Mouse (Mus musculus) kidney, embryonic 15.5 days (tissue): Measurements from ENCODE around the gene Pla2g5. TPM values are rescaled to one million over a fixed set of nuclear protein-coding genes. Genes with fewer than 3 reads are reported as not detected.

Source experiments
- ATAC-seq: fragments of 200-750 bp; cut with Nextera tagmentation; replicated peaks from 2 replicates; pipeline ENCODE4 v1.8.0; 2017; ENCODE audit warnings: moderate TSS enrichment; ENCODE audit not compliant: low FRiP score
- H3K27ac ChIP-seq: fragments of 300-500 bp; sonication (generic); 2 replicates; pipeline ENCODE4 v1.5.1; 2015; ENCODE audit warnings: mild to moderate bottlenecking, inconsistent platforms
- H3K27me3 ChIP-seq: fragments of 300-500 bp; sonication (generic); 2 replicates; pipeline ENCODE4 v1.6.1; 2015; ENCODE audit warnings: inconsistent platforms
- H3K36me3 ChIP-seq: fragments of 300-500 bp; sonication (generic); 2 replicates; pipeline ENCODE4 v1.6.1; 2015; ENCODE audit warnings: inconsistent platforms
- H3K4me1 ChIP-seq: fragments of 300-500 bp; sonication (generic); 2 replicates; pipeline ENCODE4 v1.6.1; 2015; ENCODE audit warnings: inconsistent platforms
- H3K4me2 ChIP-seq: fragments of 300-500 bp; sonication (generic); 2 replicates; pipeline ENCODE4 v1.6.1; 2015; ENCODE audit warnings: moderate library complexity, mild to moderate bottlenecking, inconsistent platforms
- H3K4me3 ChIP-seq: fragments of 300-500 bp; sonication (generic); replicated peaks from 2 replicates; pipeline ENCODE4 v1.5.1; 2015; ENCODE audit warnings: mild to moderate bottlenecking, inconsistent platforms
- H3K9ac ChIP-seq: fragments of 300-500 bp; sonication (generic); 2 replicates; pipeline ENCODE4 v1.6.1; 2015; ENCODE audit warnings: mild to moderate bottlenecking, inconsistent platforms
- H3K9me3 ChIP-seq: fragments of 300-500 bp; sonication (generic); replicated peaks from 2 replicates; pipeline ENCODE4 v1.6.1; 2016; ENCODE audit warnings: inconsistent platforms
- WGBS: fragments of 180-500 bp; shearing (Covaris S2); methylation state at CpG from one replicate; pipeline ENCODE4 v1.1.7; 2015; ENCODE audit warnings: mixed read lengths; 5-methylcytosine and 5-hydroxymethylcytosine counted together
- polyA plus RNA-seq: library from polyadenylated mRNA; unstranded; fragments of >200 nt; fragmentation: Nextera tagmentation; extraction: Ambion mirVana; gene quantifications from 2 replicates; pipeline ENCODE4 v1.2.1, GENCODE M21; 2015

Gene Pla2g5
- polyA plus RNA-seq, 1 experiment from 2014 or later: 0.38 TPM

- Histone ChIP-seq H3K4me1 (peaks cover 10% of the 10 kb centered on the region), H3K4me3 (no peak overlapping the region), H3K36me3 (no peaks in the 10 kb centered on the region), H3K9ac (no peak overlapping the region), H3K27me3 (no peaks in the 10 kb centered on the region), H3K9me3 (peaks cover 5% of the 10 kb centered on the region; the same call in 1 of the 2 replicates), H3K4me2 (no peak overlapping the region), H3K27ac (no peak overlapping the region)
- 23% methylated on average over 9 of the region's 9 CpGs for WGBS
- no peak for ATAC-seq
Observed at GRCm38 (mm10) chr4:138792599-138792998, 70.7 kb downstream of the Pla2g5 start.

DNA sequence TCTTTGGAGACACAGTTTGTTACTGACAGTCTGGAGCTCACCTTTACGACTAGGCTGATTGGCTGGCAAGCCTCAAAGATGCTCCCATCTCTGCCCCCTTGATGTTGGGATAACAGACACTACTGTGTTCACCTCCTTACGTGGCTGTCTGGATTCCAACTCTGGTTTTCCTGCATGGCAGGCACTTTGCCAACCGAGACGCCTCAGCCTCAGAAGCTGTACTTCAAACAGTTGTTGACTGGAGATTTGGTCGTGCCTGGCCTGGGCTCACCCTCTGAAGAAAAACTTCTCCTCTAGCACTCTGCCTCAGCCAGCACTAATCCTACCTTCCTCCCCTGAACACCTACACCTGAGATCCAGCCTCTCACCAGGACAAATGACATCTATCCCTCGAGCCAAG is 71.8 kb downstream of the Pla2g5 start:
- H3K9me3 ChIP-seq: peaks cover 5% of the 10 kb centered on the region; the same call in 1 of the 2 replicates
- H3K27ac ChIP-seq: no peak overlapping the region
- H3K4me3 ChIP-seq: no peak overlapping the region
- WGBS: 67% methylated on average over 6 of the region's 6 CpGs
- H3K27me3 ChIP-seq: no peaks in the 10 kb centered on the region
- no peak overlapping the region for H3K9ac ChIP-seq
- H3K4me2 ChIP-seq: no peak overlapping the region
- H3K4me1 ChIP-seq: peaks cover under 1% of the 10 kb centered on the region; the same call in 1 of the 2 replicates
- no peak for ATAC-seq
- H3K36me3 ChIP-seq: no peaks in the 10 kb centered on the region

GRCm38 (mm10) chr4:138788381-138788780 is 74.9 kb downstream of the Pla2g5 start:
- no peaks in the 10 kb centered on the region for H3K36me3 ChIP-seq
- ATAC-seq: no peak
- WGBS: 73% methylated on average over 4 of the region's 4 CpGs
- no peaks in the 10 kb centered on the region for H3K9me3 ChIP-seq
- H3K27me3 ChIP-seq: peaks cover 4% of the 10 kb centered on the region; the same call in 1 of the 2 replicates
- H3K4me1 ChIP-seq: peaks cover 6% of the 10 kb centered on the region
- H3K4me2 ChIP-seq: no peak overlapping the region
- no peak overlapping the region for H3K27ac ChIP-seq
- no peak overlapping the region for H3K9ac ChIP-seq
- no peak overlapping the region for H3K4me3 ChIP-seq

DNA sequence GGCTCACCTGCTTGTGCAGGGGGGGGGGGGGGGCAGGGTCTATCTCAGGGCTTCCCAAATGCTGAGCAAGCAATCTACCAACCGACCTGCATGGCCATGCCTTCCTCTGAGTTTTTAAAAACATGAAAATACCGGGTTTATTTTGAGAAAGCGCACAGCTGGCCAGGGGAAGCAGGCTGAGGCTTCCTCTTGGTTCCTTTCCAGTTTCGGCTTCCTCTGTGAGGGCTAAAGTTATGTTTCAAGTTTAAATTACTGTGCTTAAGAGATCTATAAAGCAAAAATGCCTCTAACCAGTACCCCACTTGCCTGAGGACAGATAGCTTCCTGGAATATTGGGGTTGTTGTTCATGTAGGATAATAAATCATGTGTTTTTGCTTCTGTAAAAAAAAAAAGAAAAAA is 77.1 kb downstream of the Pla2g5 start:
- no peak for ATAC-seq
- Histone ChIP-seq H3K9ac (no peak overlapping the region), H3K27me3 (peaks cover 4% of the 10 kb centered on the region; the same call in 1 of the 2 replicates), H3K9me3 (no peaks in the 10 kb centered on the region), H3K27ac (0 out of 2 replicates have a peak overlapping the region, but pooled peaks have one; percentile 32), H3K4me3 (no peak overlapping the region), H3K36me3 (no peaks in the 10 kb centered on the region), H3K4me1 (peaks cover 6% of the 10 kb centered on the region), H3K4me2 (no peak overlapping the region)
- 50% methylated on average over 4 of the region's 4 CpGs for WGBS

GRCm38 (mm10) chr4:138785721-138786120 is 77.6 kb downstream of the Pla2g5 start:
- peak overlapping the region; percentile 32; the same call in 1 of the 2 replicates for H3K27ac ChIP-seq
- no peaks in the 10 kb centered on the region for H3K36me3 ChIP-seq
- no peak overlapping the region for H3K9ac ChIP-seq
- ATAC-seq: no peak
- H3K4me1 ChIP-seq: peaks cover 6% of the 10 kb centered on the region
- H3K4me3 ChIP-seq: no peak overlapping the region
- H3K4me2 ChIP-seq: no peak overlapping the region
- WGBS: 49% methylated on average over 4 of the region's 4 CpGs
- no peaks in the 10 kb centered on the region for H3K9me3 ChIP-seq
- peaks cover 4% of the 10 kb centered on the region; the same call in 1 of the 2 replicates for H3K27me3 ChIP-seq

- no peak overlapping the region for H3K9ac ChIP-seq
- no peak for ATAC-seq
- no peaks in the 10 kb centered on the region for H3K9me3 ChIP-seq
- 76% methylated on average over 6 of the region's 6 CpGs for WGBS
- no peak overlapping the region for H3K27ac ChIP-seq
- no peaks in the 10 kb centered on the region for H3K36me3 ChIP-seq
- H3K27me3 ChIP-seq: peaks cover 4% of the 10 kb centered on the region; the same call in 1 of the 2 replicates
- H3K4me3 ChIP-seq: no peak overlapping the region
- no peak overlapping the region for H3K4me2 ChIP-seq
- peaks cover 15% of the 10 kb centered on the region for H3K4me1 ChIP-seq
Observed at GRCm38 (mm10) chr4:138782098-138782497, 81.2 kb downstream of the Pla2g5 start.

GRCm38 (mm10) chr4:138780300-138780699 is 83.0 kb downstream of the Pla2g5 start:
- Histone ChIP-seq H3K4me3 (no peak overlapping the region), H3K4me2 (no peak overlapping the region), H3K27me3 (peaks cover 7% of the 10 kb centered on the region; the same call in 1 of the 2 replicates), H3K27ac (no peak overlapping the region), H3K4me1 (peaks cover 9% of the 10 kb centered on the region; the same call in 1 of the 2 replicates), H3K9ac (no peak overlapping the region), H3K9me3 (no peaks in the 10 kb centered on the region), H3K36me3 (no peaks in the 10 kb centered on the region)
- 81% methylated on average over 5 of the region's 5 CpGs for WGBS
- ATAC-seq: no peak

GRCm38 (mm10) chr4:138777417-138778407 is 85.6 kb downstream of the Pla2g5 start:
- WGBS: 31% methylated on average over 20 of the region's 20 CpGs
- no peak overlapping the region for H3K9ac ChIP-seq
- H3K27ac ChIP-seq: no peak overlapping the region
- H3K36me3 ChIP-seq: no peaks in the 10 kb centered on the region
- H3K4me2 ChIP-seq: no peak overlapping the region
- no peak overlapping the region for H3K4me3 ChIP-seq
- H3K27me3 ChIP-seq: 0 out of 2 replicates have a peak, but pooled peaks cover 3% of the 10 kb centered on the region
- peaks cover 9% of the 10 kb centered on the region; the same call in 1 of the 2 replicates for H3K4me1 ChIP-seq
- no peak for ATAC-seq
- H3K9me3 ChIP-seq: no peaks in the 10 kb centered on the region

DNA sequence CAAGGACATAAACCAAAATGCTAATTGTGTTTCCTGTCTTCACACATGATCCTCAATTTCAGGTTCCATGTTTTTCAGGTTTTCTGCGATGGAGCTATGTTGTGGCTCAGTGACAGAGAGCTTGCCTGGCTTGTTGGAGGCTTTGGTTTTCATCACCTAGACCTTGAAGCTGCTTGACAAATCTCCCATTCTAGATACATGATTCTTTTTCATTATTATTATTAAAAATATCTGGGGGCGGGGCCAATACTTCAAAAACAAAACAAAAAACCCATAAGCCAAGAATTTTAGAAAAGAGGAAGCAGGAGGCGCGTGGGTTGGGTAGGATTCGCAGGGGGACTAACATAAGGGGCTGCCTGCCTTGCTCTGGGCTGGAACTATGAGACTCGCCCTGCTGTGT is 87.8 kb downstream of the Pla2g5 start, which contains the start of gene Pla2g2d:
Gene Pla2g2d, plus strand, starts transcription at position 301 of the 400 bp plus-strand sequence.
- Histone ChIP-seq H3K9ac (no peak within 1 kb of the TSS), H3K36me3 (no peaks in the 10 kb centered on the region), H3K4me3 (no peak within 1 kb of the TSS), H3K4me1 (peaks cover 9% of the 10 kb centered on the region; the same call in 1 of the 2 replicates), H3K9me3 (no peaks in the 10 kb centered on the region), H3K27ac (no peak within 1 kb of the TSS), H3K4me2 (no peak within 1 kb of the TSS), H3K27me3 (0 out of 2 replicates have a peak, but pooled peaks cover 3% of the 10 kb centered on the region)
- no peak for ATAC-seq
- WGBS: 83% methylated on average over 6 of the region's 6 CpGs

GRCm38 (mm10) chr4:138772386-138772785 is 90.9 kb downstream of the Pla2g5 start:
- Histone ChIP-seq H3K4me1 (0 out of 2 replicates have a peak, but pooled peaks cover 2% of the 10 kb centered on the region), H3K4me2 (no peak overlapping the region), H3K9me3 (no peaks in the 10 kb centered on the region), H3K4me3 (no peak overlapping the region), H3K27ac (no peak overlapping the region), H3K27me3 (0 out of 2 replicates have a peak, but pooled peaks cover 3% of the 10 kb centered on the region), H3K36me3 (no peaks in the 10 kb centered on the region), H3K9ac (no peak overlapping the region)
- WGBS: 62% methylated on average over 5 of the region's 5 CpGs
- no peak for ATAC-seq

DNA sequence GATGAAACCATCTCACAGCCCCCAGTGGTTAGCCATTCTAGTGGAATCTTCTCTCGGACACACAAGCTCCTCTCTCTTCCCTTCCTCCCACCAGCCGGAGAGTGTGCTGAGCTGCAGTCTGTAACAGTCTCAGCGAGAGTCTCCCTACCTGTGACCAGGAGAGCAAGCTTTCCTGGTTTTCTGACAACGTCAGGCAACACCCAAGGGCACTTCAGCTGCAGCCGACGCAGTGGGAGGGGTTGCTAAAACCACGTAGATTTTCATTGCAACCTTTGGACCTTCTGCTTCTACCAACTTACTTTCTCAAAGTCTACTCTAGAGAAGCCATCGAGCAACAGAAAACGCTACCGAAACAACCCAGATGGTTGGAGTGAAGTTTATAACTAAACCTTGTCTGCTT is 91.3 kb downstream of the Pla2g5 start:
- no peak overlapping the region for H3K4me3 ChIP-seq
- 0 out of 2 replicates have a peak, but pooled peaks cover 3% of the 10 kb centered on the region for H3K27me3 ChIP-seq
- no peak overlapping the region for H3K9ac ChIP-seq
- no peak for ATAC-seq
- H3K36me3 ChIP-seq: no peaks in the 10 kb centered on the region
- 83% methylated on average over 10 of the region's 10 CpGs for WGBS
- no peaks in the 10 kb centered on the region for H3K4me1 ChIP-seq
- no peak overlapping the region for H3K27ac ChIP-seq
- no peaks in the 10 kb centered on the region for H3K9me3 ChIP-seq
- no peak overlapping the region for H3K4me2 ChIP-seq

DNA sequence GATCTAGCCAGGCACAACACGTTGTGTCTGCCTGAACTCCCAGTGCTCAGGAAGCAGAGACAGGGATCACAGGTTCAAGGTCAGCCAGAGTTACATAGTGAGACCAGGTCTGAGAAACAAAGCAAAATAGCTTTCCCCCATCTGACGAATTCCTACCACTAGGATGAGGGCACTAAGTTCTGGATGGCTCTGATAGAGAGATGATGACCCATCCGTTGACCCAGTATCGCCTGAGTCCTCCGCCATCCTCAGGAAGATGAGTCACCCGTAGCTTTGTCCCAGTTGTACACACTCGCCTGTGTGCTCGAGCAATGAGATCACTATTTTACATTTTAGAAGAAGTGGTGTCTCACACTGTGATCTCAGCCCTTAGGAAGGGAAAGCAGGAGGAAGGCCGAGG is 101.0 kb downstream of the Pla2g5 start:
- no peak overlapping the region for H3K9ac ChIP-seq
- 74% methylated on average over 9 of the region's 9 CpGs for WGBS
- H3K36me3 ChIP-seq: no peaks in the 10 kb centered on the region
- no peak overlapping the region for H3K27ac ChIP-seq
- no peaks in the 10 kb centered on the region for H3K27me3 ChIP-seq
- H3K9me3 ChIP-seq: no peaks in the 10 kb centered on the region
- no peak overlapping the region for H3K4me2 ChIP-seq
- H3K4me3 ChIP-seq: no peak overlapping the region
- H3K4me1 ChIP-seq: 0 out of 2 replicates have a peak, but pooled peaks cover 5% of the 10 kb centered on the region
- ATAC-seq: no peak
